Mouse (Mus musculus): ENCODE results near the gene Myo1a. TPM values are rescaled to one million over a fixed set of nuclear protein-coding genes. Genes with fewer than 3 reads are reported as not detected.
"Not testable (repeated sequence)": the region's sequence is repeated elsewhere in the genome, so short reads cannot be mapped to it uniquely, and the experiment has no call there.

Myo1a gene
- 0.17 TPM in 2 replicates for polyA plus RNA-seq (2015; fragmentation: Nextera tagmentation; extraction: Ambion mirVana)

DNA sequence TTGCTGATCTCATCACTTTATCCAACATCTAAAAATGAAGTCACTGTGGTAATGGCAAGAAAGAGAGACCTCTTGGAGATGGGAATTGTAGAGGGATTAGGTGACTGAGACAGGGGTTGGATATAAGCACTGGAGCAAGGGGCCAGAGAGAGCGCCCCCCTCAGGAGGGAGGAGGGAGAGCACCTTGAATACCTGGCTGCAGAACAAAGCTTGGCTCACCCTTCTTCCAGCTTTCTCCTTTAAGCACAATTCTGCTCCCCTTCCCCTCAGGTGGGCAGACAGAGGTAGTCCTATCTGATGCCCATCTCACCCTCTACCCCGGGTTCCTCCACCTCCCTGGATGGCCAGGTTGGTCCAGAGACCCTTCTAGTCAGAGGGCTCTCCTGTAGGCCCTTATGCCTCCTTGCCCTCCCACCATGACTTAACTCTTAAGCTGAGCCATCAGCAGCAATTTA lies at the start of gene Myo1a:
TSS of gene Myo1a (plus strand) at position 405 of the 455 bp plus-strand sequence.
- no peak for ATAC-seq (ENCODE audit: low read depth)
- Histone ChIP-seq H3K4me3 (replicated peaks) (no peak within 1 kb of the TSS), H3K9ac (no peak within 1 kb of the TSS), H3K36me3 (no peaks in the 10 kb centered on the region), H3K27me3 (0 out of 2 replicates have a peak, but pooled peaks cover 6% of the 10 kb centered on the region), H3K4me1 (replicated peaks) (0 out of 2 replicates have a peak, but pooled peaks cover 11% of the 10 kb centered on the region), H3K27ac (no peak within 1 kb of the TSS), H3K9me3 (replicated peaks) (no peaks in the 10 kb centered on the region), H3K4me2 (no peak within 1 kb of the TSS)
- no peak for DNase-seq
- 34% methylated on average over 2 of the region's 2 CpGs for WGBS (ENCODE audit: insufficient replicate concordance)

DNA sequence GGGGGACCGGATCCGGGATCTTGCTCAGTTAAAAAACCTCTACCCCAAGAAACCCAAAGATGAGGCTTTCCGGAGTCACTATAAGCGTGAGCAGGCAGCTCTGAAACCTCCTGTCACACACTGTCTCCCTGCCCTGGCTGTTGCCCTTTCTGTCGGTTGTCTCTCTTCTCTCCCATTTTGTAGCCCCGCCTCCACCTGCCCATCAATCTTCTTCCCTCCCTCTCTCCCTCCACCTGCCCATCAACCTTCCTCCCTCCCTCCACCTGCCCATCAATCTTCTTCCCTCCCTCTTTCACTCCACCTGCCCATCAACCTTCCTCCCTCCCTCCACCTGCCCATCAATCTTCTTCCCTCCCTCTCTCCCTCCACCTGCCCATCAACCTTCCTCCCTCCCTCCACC lies 47.4 kb upstream of the Myo1a start:
- not testable (repeated sequence) for H3K9me3 ChIP-seq (replicated peaks); H3K4me2 ChIP-seq; H3K27ac ChIP-seq; H3K4me3 ChIP-seq (replicated peaks); H3K9ac ChIP-seq; DNase-seq; ATAC-seq (ENCODE audit: low read depth)
- Histone ChIP-seq H3K36me3 (peaks cover 50% of the 10 kb centered on the region), H3K4me1 (replicated peaks) (peaks cover 40% of the 10 kb centered on the region), H3K27me3 (peaks cover 17% of the 10 kb centered on the region)
- 68% methylated on average over 6 of the region's 6 CpGs for WGBS (ENCODE audit: insufficient replicate concordance)

- WGBS (ENCODE audit: insufficient replicate concordance), result 27% methylated on average over 6 of the region's 6 CpGs
- Histone ChIP-seq H3K4me2 (no peak overlapping the region), H3K4me1 (replicated peaks) (peaks cover 41% of the 10 kb centered on the region), H3K4me3 (replicated peaks) (no peak overlapping the region), H3K27me3 (peaks cover 21% of the 10 kb centered on the region), H3K36me3 (peaks cover 45% of the 10 kb centered on the region), H3K27ac (no peak overlapping the region), H3K9me3 (replicated peaks) (no peaks in the 10 kb centered on the region), H3K9ac (no peak overlapping the region)
- no peak for DNase-seq
- ATAC-seq (ENCODE audit: low read depth), result no peak
Measured at GRCm38 (mm10) chr10:127658076-127658475, 46.9 kb upstream of the Myo1a start.

DNA sequence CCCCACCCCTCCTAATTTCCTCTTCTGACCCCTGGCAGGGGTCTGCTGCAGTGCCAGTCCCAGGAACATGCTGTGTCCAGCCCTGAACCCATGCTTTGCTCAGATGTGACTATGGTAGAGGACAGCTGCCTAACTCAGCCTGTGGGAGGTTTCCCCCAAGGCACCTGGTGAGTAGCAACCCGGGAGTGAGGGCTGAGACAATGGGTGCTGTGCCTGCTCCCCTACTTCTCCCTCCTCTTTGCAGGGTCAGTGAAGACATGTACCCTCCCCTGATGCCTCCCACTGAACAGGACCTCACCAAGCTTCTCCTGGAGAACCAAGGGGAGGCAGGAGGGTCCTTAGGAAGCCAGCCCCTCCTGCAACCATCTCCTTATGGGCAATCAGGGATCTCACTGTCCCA lies 45.4 kb upstream of the Myo1a start:
- Histone ChIP-seq H3K4me2 (no peak overlapping the region), H3K27me3 (peaks cover 36% of the 10 kb centered on the region), H3K9ac (no peak overlapping the region), H3K27ac (no peak overlapping the region), H3K36me3 (peaks cover 36% of the 10 kb centered on the region), H3K4me1 (replicated peaks) (peaks cover 54% of the 10 kb centered on the region), H3K9me3 (replicated peaks) (no peaks in the 10 kb centered on the region), H3K4me3 (replicated peaks) (no peak overlapping the region)
- 46% methylated on average over 1 of the region's 1 CpGs for WGBS (ENCODE audit: insufficient replicate concordance)
- no peak for ATAC-seq (ENCODE audit: low read depth)
- no peak for DNase-seq

DNA sequence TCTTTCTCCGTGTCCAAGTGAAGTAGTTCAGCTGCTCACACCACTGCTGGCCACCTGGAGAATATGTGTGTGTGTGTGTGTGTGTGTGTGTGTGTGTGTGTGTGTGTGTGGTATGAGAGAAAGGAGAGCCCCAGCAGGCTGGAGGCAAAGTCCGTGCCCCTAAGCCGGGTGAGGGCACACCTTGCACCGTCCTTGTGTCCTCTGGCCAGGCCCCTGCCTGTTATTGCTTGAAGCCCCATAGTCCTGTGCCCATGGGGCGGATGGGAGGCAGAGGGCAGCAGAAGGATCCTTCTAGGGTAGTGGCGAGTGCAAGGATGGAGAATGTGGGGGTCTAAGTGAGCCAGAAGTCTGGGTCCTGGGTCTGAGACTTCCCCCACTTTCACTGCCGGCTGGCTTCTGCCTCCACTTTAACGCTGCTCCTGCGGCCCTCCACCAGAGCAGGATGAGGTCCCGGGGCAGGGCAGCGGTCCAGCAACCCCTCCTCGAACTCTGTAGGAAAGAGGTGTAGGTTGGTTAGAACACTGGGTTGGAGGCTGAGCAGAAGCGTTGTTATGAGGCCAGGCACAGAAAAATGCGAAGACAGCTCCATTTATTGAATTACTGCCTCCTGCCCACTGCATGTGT lies 43.6 kb upstream of the Myo1a start:
- Histone ChIP-seq H3K4me2 (peak overlapping the region; percentile 60), H3K4me3 (replicated peaks) (peak overlapping the region; percentile 27), H3K27ac (peak overlapping the region; percentile 58), H3K36me3 (peaks cover 29% of the 10 kb centered on the region), H3K27me3 (peaks cover 55% of the 10 kb centered on the region), H3K9ac (peak overlapping the region; percentile 36; the same call in 1 of the 2 replicates), H3K9me3 (replicated peaks) (no peaks in the 10 kb centered on the region), H3K4me1 (replicated peaks) (peaks cover 62% of the 10 kb centered on the region)
- ATAC-seq (ENCODE audit: low read depth), result no peak
- 31% methylated on average over 14 of the region's 14 CpGs for WGBS (ENCODE audit: insufficient replicate concordance)
- DNase-seq, result no peak

DNA sequence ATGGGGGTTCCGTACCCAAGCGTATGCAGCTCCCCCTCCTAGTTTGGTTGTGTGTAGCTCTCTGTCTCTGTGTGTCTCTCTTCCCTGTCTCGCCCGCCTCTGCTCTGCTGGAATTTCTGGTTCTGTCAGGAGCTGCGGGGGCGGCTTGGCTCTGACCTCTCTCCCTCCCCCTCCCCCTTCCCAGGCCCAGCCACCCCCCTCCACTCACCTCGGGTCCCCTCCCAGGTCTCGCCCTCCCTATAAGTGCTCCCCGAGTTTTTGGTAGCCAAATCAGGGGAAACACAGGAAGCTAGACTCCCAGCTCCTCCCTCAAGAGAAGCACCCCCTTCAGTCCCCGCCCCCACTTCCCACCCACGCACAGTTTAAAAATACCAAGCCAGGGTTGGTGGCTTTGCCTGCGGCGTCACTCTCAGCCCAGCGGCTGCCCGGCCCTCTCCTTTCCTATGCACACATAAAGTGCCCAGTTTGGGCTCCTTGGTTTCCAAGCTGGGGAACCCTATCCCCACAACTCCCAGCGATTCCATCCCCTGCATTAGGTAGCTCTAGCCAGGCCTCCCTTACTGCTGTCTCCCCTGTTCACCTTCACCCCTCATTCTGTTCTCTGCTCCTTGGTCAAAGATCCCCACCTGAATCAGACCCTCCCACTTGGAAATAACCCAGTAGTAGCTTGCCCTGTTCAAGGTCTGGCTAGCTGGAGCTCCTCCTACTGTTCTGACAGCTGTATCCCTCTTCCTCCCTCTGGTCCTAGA lies 42.9 kb upstream of the Myo1a start:
- H3K9me3 ChIP-seq (replicated peaks), result no peaks in the 10 kb centered on the region
- peak overlapping the region; percentile 27 for H3K4me3 ChIP-seq (replicated peaks)
- peak overlapping the region; percentile 60 for H3K4me2 ChIP-seq
- peaks cover 68% of the 10 kb centered on the region for H3K4me1 ChIP-seq (replicated peaks)
- peak; percentile 34 for ATAC-seq (ENCODE audit: low read depth)
- peak overlapping the region; percentile 58 for H3K27ac ChIP-seq
- H3K9ac ChIP-seq, result peak overlapping the region; percentile 36; the same call in 1 of the 2 replicates
- peaks cover 27% of the 10 kb centered on the region for H3K36me3 ChIP-seq
- peaks cover 61% of the 10 kb centered on the region for H3K27me3 ChIP-seq
- WGBS (ENCODE audit: insufficient replicate concordance), result 12% methylated on average over 16 of the region's 16 CpGs
- DNase-seq, result no peak

GRCm38 (mm10) chr10:127662666-127663253 lies 42.2 kb upstream of the Myo1a start:
- no peak; the same call in 1 of the 2 replicates for ATAC-seq (ENCODE audit: low read depth)
- H3K27me3 ChIP-seq, result peaks cover 68% of the 10 kb centered on the region
- H3K9me3 ChIP-seq (replicated peaks), result no peaks in the 10 kb centered on the region
- WGBS (ENCODE audit: insufficient replicate concordance), result 32% methylated on average over 19 of the region's 19 CpGs
- H3K36me3 ChIP-seq, result peaks cover 27% of the 10 kb centered on the region
- no peak for DNase-seq
- H3K4me2 ChIP-seq, result peak overlapping the region; percentile 60
- peaks cover 73% of the 10 kb centered on the region for H3K4me1 ChIP-seq (replicated peaks)
- 0 out of 2 replicates have a peak overlapping the region, but pooled peaks have one; percentile 27 for H3K4me3 ChIP-seq (replicated peaks)
- H3K27ac ChIP-seq, result peak overlapping the region; percentile 58
- no peak overlapping the region for H3K9ac ChIP-seq

DNA sequence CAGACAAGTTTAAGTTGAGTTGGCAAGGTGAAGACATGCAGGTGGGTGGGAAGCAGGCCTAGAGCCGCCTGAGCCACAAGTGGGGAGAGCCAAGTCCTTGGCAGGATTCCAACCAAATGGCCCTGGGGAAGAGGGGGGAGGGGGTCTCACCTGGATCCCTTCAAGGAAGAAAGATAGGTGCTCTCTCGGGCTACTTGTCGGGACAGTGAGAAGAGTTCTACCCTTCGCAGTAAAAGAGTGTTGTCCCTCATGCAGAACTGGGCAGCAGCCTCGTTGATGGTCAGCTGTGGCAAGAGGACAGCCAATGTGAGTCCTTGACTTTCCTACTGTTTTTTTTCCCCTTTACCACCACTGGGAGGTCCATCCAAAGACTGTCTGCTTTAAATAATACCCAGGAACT lies 41.4 kb upstream of the Myo1a start:
- Histone ChIP-seq H3K9ac (no peak overlapping the region), H3K9me3 (replicated peaks) (no peaks in the 10 kb centered on the region), H3K27me3 (peaks cover 76% of the 10 kb centered on the region), H3K4me3 (replicated peaks) (no peak overlapping the region), H3K36me3 (peaks cover 21% of the 10 kb centered on the region), H3K4me1 (replicated peaks) (peaks cover 76% of the 10 kb centered on the region), H3K27ac (no peak overlapping the region), H3K4me2 (no peak overlapping the region)
- DNase-seq, result no peak
- 54% methylated on average over 5 of the region's 5 CpGs for WGBS (ENCODE audit: insufficient replicate concordance)
- ATAC-seq (ENCODE audit: low read depth), result no peak

DNA sequence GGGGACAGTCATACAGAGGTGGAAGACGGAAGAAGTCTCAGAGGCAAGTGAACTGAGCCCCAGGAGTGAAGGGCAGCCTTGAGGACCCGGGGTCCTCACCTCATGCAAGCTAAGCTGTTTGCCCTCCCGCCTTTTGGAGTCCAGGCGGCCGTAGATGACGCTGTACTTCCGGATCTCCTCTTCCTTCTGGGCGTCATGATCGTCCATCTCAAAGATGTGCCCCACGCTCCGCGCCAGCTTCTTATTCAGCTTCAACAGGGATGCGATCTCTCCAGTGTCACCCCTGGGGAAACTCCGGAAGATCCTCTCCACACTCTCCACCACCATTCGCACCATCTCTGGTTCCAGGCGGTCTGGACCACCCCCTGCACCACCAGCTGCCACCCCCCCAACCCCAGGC lies 40.8 kb upstream of the Myo1a start:
- Histone ChIP-seq H3K27me3 (peaks cover 82% of the 10 kb centered on the region), H3K4me1 (replicated peaks) (peaks cover 82% of the 10 kb centered on the region), H3K4me2 (peak overlapping the region; percentile 76; the same call in 1 of the 2 replicates), H3K9ac (no peak overlapping the region), H3K9me3 (replicated peaks) (no peaks in the 10 kb centered on the region), H3K27ac (no peak overlapping the region), H3K36me3 (peaks cover 19% of the 10 kb centered on the region), H3K4me3 (replicated peaks) (no peak overlapping the region)
- 20% methylated on average over 16 of the region's 16 CpGs for WGBS (ENCODE audit: insufficient replicate concordance)
- no peak for ATAC-seq (ENCODE audit: low read depth)
- no peak for DNase-seq

GRCm38 (mm10) chr10:127664891-127665290 lies 40.1 kb upstream of the Myo1a start:
- peak overlapping the region; percentile 76 for H3K4me2 ChIP-seq
- H3K27me3 ChIP-seq, result peaks cover 89% of the 10 kb centered on the region
- DNase-seq, result no peak
- ATAC-seq (ENCODE audit: low read depth), result no peak
- H3K4me3 ChIP-seq (replicated peaks), result peak overlapping the region; percentile 55
- no peak overlapping the region for H3K9ac ChIP-seq
- H3K4me1 ChIP-seq (replicated peaks), result peaks cover 83% of the 10 kb centered on the region
- H3K36me3 ChIP-seq, result peaks cover 12% of the 10 kb centered on the region
- WGBS (ENCODE audit: insufficient replicate concordance), result 30% methylated on average over 13 of the region's 13 CpGs
- no peak overlapping the region for H3K27ac ChIP-seq
- H3K9me3 ChIP-seq (replicated peaks), result no peaks in the 10 kb centered on the region

All from liver, embryonic 13.5 days (tissue).